Mouse (Mus musculus): ENCODE results near the gene Ankrd33b. TPM values are rescaled to one million over a fixed set of nuclear protein-coding genes. Genes with fewer than 3 reads are reported as not detected.

The Ankrd33b gene
- total and polyA plus RNA-seq, 3 experiments, result 50.0 to 69.6 (median 60.3) TPM

GRCm38 (mm10) chr15:31365720-31366591 is 1.6 kb downstream of the Ankrd33b start (continued):
- no peak; the same call in 1 of the 2 replicates for TF ChIP-seq RAD21 (IDR thresholded peaks at IDR 0.05; ENCODE audit: low read depth, low read length)

GRCm38 (mm10) chr15:31365041-31365719 is 2.3 kb downstream of the Ankrd33b start:
- peak overlapping the region; percentile 76 for H3K27ac ChIP-seq (ENCODE audit: insufficient read depth, low read depth)
- peak overlapping the region; percentile 55 for H3K4me2 ChIP-seq (ENCODE audit: insufficient read depth, low read depth, poor library complexity, severe bottlenecking)
- in situ Hi-C loops (cut with MboI; ENCODE audit: low pct_ligation_motif_present, low pct_unique_long_range_greater_than_20kb, low sequenced_read_pairs) (loop anchor here (5.0 kb wide), 1 partner anchor 47 kb away; no protein-coding TSS in a partner anchor), dilution Hi-C loops (cut with MboI; ENCODE audit: extremely low pct_ligation_motif_present, extremely low pct_unique_long_range_greater_than_20kb, low sequenced_read_pairs) (no loop called here)
- no peak for DNase-seq (ENCODE audit: extremely low read depth)
- H3K9ac ChIP-seq (ENCODE audit: insufficient read depth, low read depth), result peak overlapping the region; percentile 88
- H3K79me2 ChIP-seq (replicated peaks; ENCODE audit: control insufficient read depth, extremely low read depth, insufficient read depth, poor library complexity, severe bottlenecking), result peaks cover 71% of the 10 kb centered on the region
- H3K4me1 ChIP-seq (ENCODE audit: control insufficient read depth in 1 of 2, insufficient read depth in 2 of 2), result peaks cover 23 to 65% of the 10 kb centered on the region in 2 experiments
- H3K9me3 ChIP-seq (replicated peaks; ENCODE audit: low read length), result no peaks in the 10 kb centered on the region
- TF ChIP-seq MYC (IDR thresholded peaks at IDR 0.05; ENCODE audit: low read depth, low read length), result 0 out of 2 replicates have a peak, but pooled peaks have one; percentile 0
- no peak for TF ChIP-seq USF2 (conservative IDR thresholded peaks at IDR 0.05; ENCODE audit: low read depth, low read length)
- H3K4me3 ChIP-seq (replicated peaks in 1 of 3; ENCODE audit: low read depth in 2 of 3, low read length in 2 of 3, poor library complexity in 1 of 3), result peak overlapping the region; percentile 85 to 99 (median 98)
- peaks cover 23 to 54% of the 10 kb centered on the region in 2 experiments for H3K36me3 ChIP-seq (replicated peaks in 1 of 2; ENCODE audit: control insufficient read depth in 1 of 2, insufficient read depth in 1 of 2, low read length in 1 of 2)
- H3K27me3 ChIP-seq (replicated peaks), result no peaks in the 10 kb centered on the region

DNA sequence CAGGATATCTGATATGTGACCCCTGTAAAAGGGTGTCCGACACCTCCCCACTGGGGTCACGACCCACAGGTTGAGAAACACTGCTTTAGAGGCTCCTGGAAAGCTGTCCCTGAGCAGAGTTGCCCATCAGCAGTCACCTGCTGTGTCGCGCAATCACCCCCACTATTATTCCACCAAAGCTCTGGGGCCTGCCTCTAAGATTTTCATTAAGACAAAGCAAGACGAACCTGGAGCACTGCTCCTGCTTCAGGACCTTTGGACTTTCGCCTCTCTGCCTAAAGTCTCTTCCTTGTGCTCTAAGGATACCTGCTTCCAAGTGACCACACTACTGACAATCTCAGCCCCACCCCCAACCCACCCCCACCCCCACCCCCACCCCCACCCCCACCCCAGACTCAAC is 3.1 kb downstream of the Ankrd33b start:
- H3K36me3 ChIP-seq (replicated peaks in 1 of 2; ENCODE audit: control insufficient read depth in 1 of 2, insufficient read depth in 1 of 2, low read length in 1 of 2), result peaks cover 29 to 61% of the 10 kb centered on the region in 2 experiments
- H3K4me3 ChIP-seq (replicated peaks in 1 of 3; ENCODE audit: low read depth in 2 of 3, low read length in 2 of 3, poor library complexity in 1 of 3), result peak overlapping the region; percentile 46 to 98 (median 85)
- peaks cover 79% of the 10 kb centered on the region for H3K79me2 ChIP-seq (replicated peaks; ENCODE audit: control insufficient read depth, extremely low read depth, insufficient read depth, poor library complexity, severe bottlenecking)
- H3K4me2 ChIP-seq (ENCODE audit: insufficient read depth, low read depth, poor library complexity, severe bottlenecking), result peak overlapping the region; percentile 55
- TF ChIP-seq GABPA (IDR thresholded peaks at IDR 0.05; ENCODE audit: insufficient replicate concordance, low read depth, low read length) (no peak), PAX5 (IDR thresholded peaks at IDR 0.05; ENCODE audit: low read length) (no peak), SMC3 (IDR thresholded peaks at IDR 0.05; ENCODE audit: low read depth, low read length) (no peak), SIN3A (IDR thresholded peaks at IDR 0.05; ENCODE audit: low read length) (no peak), EP300 (IDR thresholded peaks at IDR 0.05; ENCODE audit: low read length) (no peak), HCFC1 (IDR thresholded peaks at IDR 0.05; ENCODE audit: low read depth, low read length) (no peak), ZKSCAN1 (IDR thresholded peaks at IDR 0.05; ENCODE audit: borderline replicate concordance, low read depth, low read length) (no peak), RAD21 (IDR thresholded peaks at IDR 0.05; ENCODE audit: low read depth, low read length) (no peak), USF2 (conservative IDR thresholded peaks at IDR 0.05; ENCODE audit: low read depth, low read length) (no peak), POLR2AphosphoS2 (IDR thresholded peaks at IDR 0.05; ENCODE audit: low read depth, low read length) (no peak), JUN (IDR thresholded peaks at IDR 0.05; ENCODE audit: insufficient read depth, low read depth, low read length) (no peak), MAFK (IDR thresholded peaks at IDR 0.05; ENCODE audit: insufficient replicate concordance, low read length) (no peak), KAT2A (IDR thresholded peaks at IDR 0.05; ENCODE audit: insufficient replicate concordance, low read length) (no peak), NRF1 (IDR thresholded peaks at IDR 0.05; ENCODE audit: low read depth, low read length) (no peak), ZNF384 (IDR thresholded peaks at IDR 0.05; ENCODE audit: low read depth, low read length) (no peak), E2F4 (IDR thresholded peaks at IDR 0.05; ENCODE audit: insufficient replicate concordance, low read depth, low read length) (no peak), JUND (conservative IDR thresholded peaks at IDR 0.05; ENCODE audit: low read depth, low read length) (no peak), MXI1 (IDR thresholded peaks at IDR 0.05; ENCODE audit: low read depth, low read length) (no peak), UBTF (IDR thresholded peaks at IDR 0.05; ENCODE audit: low read depth, low read length) (no peak), NELFE (IDR thresholded peaks at IDR 0.05; ENCODE audit: low read depth, low read length) (no peak)
- DNase-seq (ENCODE audit: extremely low read depth), result no peak
- H3K27me3 ChIP-seq (replicated peaks), result no peaks in the 10 kb centered on the region
- in situ Hi-C loops (cut with MboI; ENCODE audit: low pct_ligation_motif_present, low pct_unique_long_range_greater_than_20kb, low sequenced_read_pairs), result no loop called here
- H3K4me1 ChIP-seq (ENCODE audit: control insufficient read depth in 1 of 2, insufficient read depth in 2 of 2), result peaks cover 27 to 65% of the 10 kb centered on the region in 2 experiments
- no peaks in the 10 kb centered on the region for H3K9me3 ChIP-seq (replicated peaks; ENCODE audit: low read length)
- H3K27ac ChIP-seq (ENCODE audit: insufficient read depth, low read depth), result no peak overlapping the region
- H3K9ac ChIP-seq (ENCODE audit: insufficient read depth, low read depth), result peak overlapping the region; percentile 88; the same call in 1 of the 2 replicates
- dilution Hi-C loops (cut with MboI; ENCODE audit: extremely low pct_ligation_motif_present, extremely low pct_unique_long_range_greater_than_20kb, low sequenced_read_pairs), result no loop called here
